Mouse (Mus musculus) CH12.LX (cell line): ENCODE measurements at regions not wholly inside any gene's neighbourhood (a gene's known extent, or its start where the extent isn't known, plus 50 kb on each side); places are given as distances from the start of the nearest gene placed in this dataset.

Experiments
- DNase-seq: peaks from one replicate; pipeline ENCODE4 v3.0.0-alpha.2; 2013; ENCODE audit errors: extremely low read depth
- H3K27ac ChIP-seq: 2 replicates; pipeline ENCODE4 v1.5.1; 2012; ENCODE audit warnings: low read depth, mild to moderate bottlenecking, control low read depth, moderate library complexity; ENCODE audit not compliant: insufficient read depth
- H3K27me3 ChIP-seq: replicated peaks from 2 replicates; pipeline ENCODE3; 2012; ENCODE audit warnings: inconsistent platforms
- H3K36me3 ChIP-seq, 2 experiments: replicated peaks in 1 of 2; 2 replicates each; pipeline versions ENCODE3 to v1.6.1; 2012; ENCODE audit warnings: inconsistent platforms in 1 of 2, low read length in 1 of 2, mild to moderate bottlenecking in 1 of 2, mixed read lengths in 1 of 2, moderate library complexity in 1 of 2; ENCODE audit not compliant: control insufficient read depth in 1 of 2, insufficient read depth in 1 of 2
- H3K4me1 ChIP-seq, 2 experiments: 2 replicates each; pipeline ENCODE4 v1.6.1; 2012; ENCODE audit warnings: inconsistent platforms in 1 of 2, moderate library complexity in 1 of 2; ENCODE audit not compliant: insufficient read depth in 2 of 2, control insufficient read depth in 1 of 2
- H3K4me2 ChIP-seq: 2 replicates; pipeline ENCODE4 v1.6.1; 2012; ENCODE audit warnings: low read depth, mild to moderate bottlenecking, control low read depth; ENCODE audit not compliant: poor library complexity, insufficient read depth, severe bottlenecking
- H3K4me3 ChIP-seq, 3 experiments: fragments of 150-350 bp in 1 of 3; sonication (generic) in 1 of 3; replicated peaks in 1 of 3; 2 replicates each; pipeline versions ENCODE3 to v1.5.1; 2011 to 2012; ENCODE audit warnings: low read depth in 2 of 3, low read length in 2 of 3, mild to moderate bottlenecking in 2 of 3, moderate library complexity in 2 of 3, control low read depth in 1 of 3, improper control_type of control experiment in 1 of 3, inconsistent platforms in 1 of 3, mixed read lengths in 1 of 3; ENCODE audit not compliant: poor library complexity in 1 of 3
- H3K79me2 ChIP-seq: replicated peaks from 2 replicates; pipeline ENCODE4 v1.6.1; 2012; ENCODE audit warnings: mild to moderate bottlenecking, moderate library complexity; ENCODE audit not compliant: control insufficient read depth, poor library complexity, insufficient read depth, severe bottlenecking; ENCODE audit errors: extremely low read depth
- H3K9ac ChIP-seq: 2 replicates; pipeline ENCODE4 v1.6.1; 2012; ENCODE audit warnings: low read depth, mild to moderate bottlenecking, control low read depth, moderate library complexity; ENCODE audit not compliant: insufficient read depth
- H3K9me3 ChIP-seq: replicated peaks from 2 replicates; pipeline ENCODE3; 2012; ENCODE audit warnings: low read length, inconsistent platforms, mixed read lengths
- BHLHE40 ChIP-seq: IDR thresholded peaks from 2 replicates; pipeline ENCODE4 v1.6.1; 2011; ENCODE audit warnings: mild to moderate bottlenecking, low read depth, low read length, improper control_type of control experiment
- CHD1 ChIP-seq: IDR thresholded peaks from 2 replicates; pipeline ENCODE4 v1.6.1; 2012; ENCODE audit warnings: low read depth, low read length, improper control_type of control experiment, inconsistent platforms
- CTCF ChIP-seq, 2 experiments: IDR thresholded peaks in 1 of 2; conservative IDR thresholded peaks in 1 of 2; 2 replicates each; pipeline ENCODE4 v1.5.1; 2011 to 2012; ENCODE audit warnings: low read depth in 2 of 2, low read length in 2 of 2, improper control_type of control experiment in 1 of 2, inconsistent platforms in 1 of 2, mild to moderate bottlenecking in 1 of 2, moderate library complexity in 1 of 2
- ELF1 ChIP-seq: IDR thresholded peaks from 2 replicates; pipeline ENCODE4 v1.6.1; 2014; ENCODE audit warnings: low read depth, mild to moderate bottlenecking, inconsistent platforms, low read length, improper control_type of control experiment
- EP300 ChIP-seq: IDR thresholded peaks from 2 replicates; pipeline ENCODE4 v1.6.1; 2011; ENCODE audit warnings: low read length, improper control_type of control experiment
- ETS1 ChIP-seq: conservative IDR thresholded peaks from 2 replicates; pipeline ENCODE4 v1.6.1; 2012; ENCODE audit warnings: low read depth, mild to moderate bottlenecking, inconsistent platforms, low read length, improper control_type of control experiment, moderate library complexity
- HCFC1 ChIP-seq: IDR thresholded peaks from 2 replicates; pipeline ENCODE4 v1.6.1; 2012; ENCODE audit warnings: low read depth, mild to moderate bottlenecking, inconsistent platforms, low read length, improper control_type of control experiment
- IRF4 ChIP-seq: IDR thresholded peaks from 2 replicates; pipeline ENCODE4 v1.6.1; 2014; ENCODE audit warnings: low read depth, mild to moderate bottlenecking, inconsistent platforms, low read length, improper control_type of control experiment
- JUN ChIP-seq: IDR thresholded peaks from 2 replicates; pipeline ENCODE4 v1.6.1; 2011; ENCODE audit warnings: low read depth, mild to moderate bottlenecking, low read length, improper control_type of control experiment, moderate library complexity; ENCODE audit not compliant: insufficient read depth
- JUND ChIP-seq: conservative IDR thresholded peaks from 2 replicates; pipeline ENCODE4 v1.6.1; 2011; ENCODE audit warnings: low read depth, low read length, improper control_type of control experiment
- MAFK ChIP-seq: IDR thresholded peaks from 2 replicates; pipeline ENCODE4 v1.6.1; 2011; ENCODE audit warnings: low read length, improper control_type of control experiment; ENCODE audit not compliant: insufficient replicate concordance
- MAZ ChIP-seq: IDR thresholded peaks from 2 replicates; pipeline ENCODE4 v1.6.1; 2012; ENCODE audit warnings: low read depth, mild to moderate bottlenecking, inconsistent platforms, low read length, improper control_type of control experiment, moderate library complexity
- MEF2A ChIP-seq: IDR thresholded peaks from 2 replicates; pipeline ENCODE4 v1.6.1; 2014; ENCODE audit warnings: low read depth, mild to moderate bottlenecking, inconsistent platforms, low read length, improper control_type of control experiment, borderline replicate concordance
- POLR2A ChIP-seq: IDR thresholded peaks from 2 replicates; pipeline ENCODE4 v1.6.1; 2011; ENCODE audit warnings: low read depth, mild to moderate bottlenecking, improper control_type of control experiment, low read length
- POLR2AphosphoS2 ChIP-seq: IDR thresholded peaks from 2 replicates; pipeline ENCODE4 v1.6.1; 2011; ENCODE audit warnings: low read depth, low read length, improper control_type of control experiment
- RCOR1 ChIP-seq: conservative IDR thresholded peaks from 2 replicates; pipeline ENCODE4 v1.6.1; 2012; ENCODE audit warnings: low read depth, mild to moderate bottlenecking, inconsistent platforms, low read length, improper control_type of control experiment
- TBP ChIP-seq: conservative IDR thresholded peaks from 2 replicates; pipeline ENCODE4 v1.6.1; 2011; ENCODE audit warnings: low read depth, low read length, improper control_type of control experiment
- USF2 ChIP-seq: conservative IDR thresholded peaks from 2 replicates; pipeline ENCODE4 v1.6.1; 2011; ENCODE audit warnings: low read depth, low read length, improper control_type of control experiment
- ZKSCAN1 ChIP-seq: IDR thresholded peaks from 2 replicates; pipeline ENCODE4 v1.6.1; 2012; ENCODE audit warnings: low read depth, inconsistent platforms, low read length, improper control_type of control experiment, borderline replicate concordance
- ZNF384 ChIP-seq: IDR thresholded peaks from 2 replicates; pipeline ENCODE4 v1.6.1; 2012; ENCODE audit warnings: low read depth, low read length, improper control_type of control experiment, inconsistent platforms
- dilution Hi-C: fragments of 300-500 bp; cut with MboI; formaldehyde crosslinking; loops from 2 replicates; pipeline ENCODE4 v1.14.3; 2020; ENCODE audit warnings: low sequenced_read_pairs; ENCODE audit not compliant: extremely low pct_unique_long_range_greater_than_20kb, extremely low pct_ligation_motif_present
- in situ Hi-C: fragments of 300-500 bp; cut with MboI; formaldehyde crosslinking; loops from 3 replicates; pipeline ENCODE4 v1.14.3; 2019; ENCODE audit warnings: low sequenced_read_pairs, low pct_ligation_motif_present, low pct_unique_long_range_greater_than_20kb, mixed read lengths

DNA sequence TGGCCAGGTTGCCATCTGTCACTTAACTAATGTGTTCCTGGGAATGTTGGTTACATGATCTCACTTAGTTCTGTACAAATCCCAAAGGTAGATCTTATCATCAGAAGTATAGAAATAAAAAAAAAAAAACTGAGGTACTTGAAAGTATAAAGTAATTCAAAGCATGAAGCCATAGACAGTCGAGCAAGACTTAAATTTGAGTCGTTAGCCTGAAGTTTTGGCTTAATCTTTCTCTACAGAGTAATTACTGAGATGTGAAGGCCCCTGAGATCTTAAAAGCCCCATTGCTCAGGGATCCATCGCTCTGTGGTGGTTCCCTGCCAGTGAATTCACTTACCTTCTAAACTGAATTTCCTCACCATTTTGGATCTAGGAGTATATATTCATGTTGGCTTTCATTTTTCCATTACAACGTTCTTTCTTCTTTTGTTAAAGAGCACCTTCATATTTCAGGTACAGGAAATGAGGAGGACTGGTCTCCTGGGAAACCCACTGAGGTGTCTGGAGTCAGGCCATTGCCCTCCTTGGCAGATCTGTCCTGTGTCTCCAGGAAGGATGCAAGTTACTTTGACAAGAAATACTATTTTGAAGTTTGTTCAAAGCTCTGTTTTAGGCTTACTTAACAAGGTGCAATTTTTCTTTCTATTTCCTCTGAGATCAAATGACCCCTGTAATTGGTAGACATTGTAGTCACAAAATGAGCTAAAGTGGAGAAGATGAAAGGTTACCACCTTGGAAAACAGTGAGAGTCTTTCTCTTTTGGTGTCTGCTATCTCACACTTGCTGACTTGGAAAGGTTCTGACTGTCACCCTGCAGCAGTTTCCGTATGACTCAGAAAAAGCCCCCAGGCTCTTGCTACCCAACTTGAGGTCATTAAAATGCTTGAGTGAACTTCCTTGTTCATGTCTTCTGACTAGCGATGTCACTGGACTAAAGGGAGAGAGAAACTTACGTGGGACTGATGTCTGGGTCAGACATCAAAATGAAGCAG is 180.5 kb upstream of the Zc3h12c start (continued):
- TF ChIP-seq ZKSCAN1 = no peak

DNA sequence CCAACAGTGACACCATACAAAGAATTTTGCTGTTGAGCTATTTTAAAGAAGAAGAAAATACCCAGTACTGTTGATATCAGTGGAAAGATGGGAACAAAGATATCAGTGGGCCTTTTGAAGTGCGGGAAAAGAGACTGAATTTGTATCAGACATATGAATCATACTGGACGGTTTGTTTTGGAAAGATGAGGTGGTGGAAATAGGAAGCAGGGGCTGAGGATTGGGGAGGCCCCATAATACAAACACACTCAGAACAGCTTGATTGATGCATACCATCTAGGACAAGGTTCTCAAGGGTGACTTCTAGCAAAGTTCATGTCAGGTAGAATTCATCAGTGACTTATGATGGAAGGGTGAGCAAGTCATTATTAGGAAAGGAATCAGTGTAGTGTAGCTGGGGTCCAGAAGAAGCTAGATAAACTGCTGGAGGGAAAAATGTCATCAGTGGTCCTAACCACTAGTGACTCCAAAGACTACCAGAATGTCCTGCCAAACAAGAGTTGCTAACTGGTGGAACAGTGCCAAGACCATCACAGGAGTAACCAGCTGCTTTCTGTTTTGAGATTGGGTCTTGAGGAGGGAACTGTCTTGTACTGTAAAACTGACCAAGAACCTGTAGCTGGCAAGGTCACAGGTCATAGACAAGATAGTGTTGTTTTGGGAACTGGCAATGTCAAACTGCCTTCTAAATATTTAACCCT is 176.0 kb upstream of the Zc3h12c start:
- peak; percentile 58 for DNase-seq
- Histone ChIP-seq H3K27ac (peak overlapping the region; percentile 85), H3K9ac (peak overlapping the region; percentile 54), H3K27me3 (no peaks in the 10 kb centered on the region), H3K9me3 (no peaks in the 10 kb centered on the region), H3K36me3 (peaks cover 0 to 20% of the 10 kb centered on the region in 2 experiments), H3K4me1 (peaks cover 13 to 58% of the 10 kb centered on the region in 2 experiments; a peak in 3 of 4 replicates), H3K4me2 (peak overlapping the region; percentile 65), H3K4me3 (no peak overlapping the region), H3K79me2 (peaks cover 59% of the 10 kb centered on the region)
- in situ Hi-C loops = no loop called here
- dilution Hi-C loops = no loop called here
- TF ChIP-seq MAZ (no peak), BHLHE40 (peak; percentile 23; the same call in 1 of the 2 replicates), EP300 (peak; percentile 74), CHD1 (0 out of 2 replicates have a peak, but pooled peaks have one; percentile 19), ZNF384 (no peak), JUND (no peak), JUN (peak; percentile 32; the same call in 1 of the 2 replicates), HCFC1 (no peak), CTCF (conservative IDR thresholded peaks at IDR 0.05 in 1 of 2, IDR thresholded peaks at IDR 0.05 in 1 of 2; ENCODE audit: low read depth in 2 of 2, low read length in 2 of 2) (no peak), TBP (no peak), ZKSCAN1 (no peak), MEF2A (no peak), MAFK (no peak), POLR2A (no peak), ETS1 (peak; percentile 84), USF2 (no peak), ELF1 (0 out of 2 replicates have a peak, but pooled peaks have one; percentile 23), IRF4 (peak; percentile 23; the same call in 1 of the 2 replicates), RCOR1 (no peak), POLR2AphosphoS2 (no peak)
